Mouse (Mus musculus) splenic B cell, adult 2 months (primary cell): ENCODE data around the gene Hfe.
"Not testable (repeated sequence)": the region's sequence is repeated elsewhere in the genome, so short reads cannot be mapped to it uniquely, and the experiment has no call there.

ENCODE experiments used
- DNase-seq: peaks from one replicate; pipeline ENCODE4 v3.0.0-alpha.2; 2011; ENCODE audit warnings: low read depth, low spot score
- H3K27me3 ChIP-seq: 2 replicates; pipeline ENCODE4 v1.6.1; 2012; ENCODE audit warnings: mild to moderate bottlenecking, low read length, moderate library complexity, mixed read lengths; ENCODE audit not compliant: control insufficient read depth, poor library complexity, insufficient read depth, severe bottlenecking
- H3K36me3 ChIP-seq: 2 replicates; pipeline ENCODE4 v1.6.1; 2012; ENCODE audit warnings: mild to moderate bottlenecking, low read length, moderate library complexity, mixed read lengths; ENCODE audit not compliant: control insufficient read depth, poor library complexity, insufficient read depth, severe bottlenecking

The Hfe gene

DNA sequence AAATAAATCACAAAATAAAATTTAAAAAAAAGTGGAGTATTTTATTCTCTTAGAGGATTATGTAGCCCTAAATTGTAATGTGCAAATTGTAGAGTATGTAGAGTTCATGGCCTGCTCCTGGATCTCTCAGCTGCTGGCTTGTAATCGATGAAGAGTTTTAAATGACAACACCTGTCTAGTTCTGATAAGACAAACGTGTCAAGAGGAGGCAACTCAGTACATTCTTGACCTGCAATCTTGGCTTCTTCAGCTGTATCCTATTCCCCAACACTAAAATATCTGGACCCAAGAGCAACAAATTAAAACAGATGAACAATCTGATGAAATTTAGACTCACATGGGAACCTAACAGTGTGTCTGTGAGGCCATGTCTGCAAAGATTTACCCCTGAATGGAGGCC, 21.2 kb downstream of the Hfe start:
- Histone ChIP-seq H3K27me3 (no peaks in the 10 kb centered on the region), H3K36me3 (no peaks in the 10 kb centered on the region)
- no peak for DNase-seq

DNA sequence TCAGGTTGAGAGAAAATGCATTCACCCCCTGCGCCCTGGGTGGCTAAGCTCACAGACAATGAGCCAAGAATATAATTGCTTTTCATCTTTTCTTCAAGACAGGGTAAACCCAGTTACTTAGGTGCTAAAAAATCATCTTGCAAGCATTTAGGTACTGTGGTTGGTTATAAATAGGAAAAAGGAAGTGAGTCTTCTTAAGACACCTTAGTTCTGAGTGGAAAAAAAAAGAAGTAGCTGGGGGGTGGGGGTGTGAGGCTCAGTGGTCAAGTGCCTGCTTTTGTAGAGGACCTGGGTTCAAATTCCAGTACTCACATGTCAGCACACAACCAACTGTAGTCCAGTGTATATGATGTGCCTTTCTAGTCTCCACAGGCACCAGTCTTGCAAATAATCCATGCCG, 21.7 kb downstream of the Hfe start:
- Histone ChIP-seq H3K27me3 (no peaks in the 10 kb centered on the region), H3K36me3 (no peaks in the 10 kb centered on the region)
- peak; percentile 67 for DNase-seq

DNA sequence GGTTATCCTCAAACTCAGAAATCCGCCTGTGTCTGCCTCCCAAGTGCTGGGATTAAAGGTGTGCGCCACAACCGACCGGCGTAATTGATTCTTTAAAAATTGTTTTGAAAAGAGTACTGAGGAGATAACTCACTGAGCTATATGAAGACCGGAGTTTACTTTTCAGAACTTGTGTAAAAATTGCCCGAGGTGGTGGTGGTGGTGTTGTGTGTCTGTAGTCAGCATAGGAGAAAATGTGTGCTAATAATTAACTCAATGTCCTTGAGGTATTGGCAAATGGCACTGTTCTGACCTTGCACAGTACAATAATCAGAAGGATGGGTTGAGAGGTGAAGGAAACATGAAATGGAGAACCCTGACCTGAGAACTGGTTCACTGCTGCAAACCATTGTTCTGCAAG, 22.7 kb downstream of the Hfe start:
- no peak for DNase-seq
- H3K27me3 ChIP-seq = no peaks in the 10 kb centered on the region

DNA sequence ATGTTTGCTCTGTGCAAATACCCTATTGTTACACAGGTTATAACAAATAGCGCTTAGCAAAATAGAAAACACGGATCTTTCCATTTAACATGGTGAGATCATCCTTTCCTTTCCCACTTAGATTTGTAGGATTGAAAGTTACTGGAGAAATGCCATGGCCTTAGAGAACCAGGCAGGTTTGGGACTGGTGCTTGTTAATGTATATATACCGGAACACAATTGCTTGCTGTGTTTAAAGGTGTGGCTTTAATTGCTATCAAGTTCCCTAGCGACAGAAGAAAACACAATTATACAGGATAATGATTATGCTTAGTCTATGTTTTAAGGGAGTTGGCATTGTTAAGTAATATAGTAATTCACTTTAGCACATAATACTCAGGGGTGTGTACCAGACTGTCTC, 23.5 kb downstream of the Hfe start:
- no peak for DNase-seq
- Histone ChIP-seq H3K27me3 (no peaks in the 10 kb centered on the region), H3K36me3 (no peaks in the 10 kb centered on the region)

More for the DNA sequence above, 22.7 kb downstream of the Hfe start:
- no peaks in the 10 kb centered on the region for H3K36me3 ChIP-seq

DNA sequence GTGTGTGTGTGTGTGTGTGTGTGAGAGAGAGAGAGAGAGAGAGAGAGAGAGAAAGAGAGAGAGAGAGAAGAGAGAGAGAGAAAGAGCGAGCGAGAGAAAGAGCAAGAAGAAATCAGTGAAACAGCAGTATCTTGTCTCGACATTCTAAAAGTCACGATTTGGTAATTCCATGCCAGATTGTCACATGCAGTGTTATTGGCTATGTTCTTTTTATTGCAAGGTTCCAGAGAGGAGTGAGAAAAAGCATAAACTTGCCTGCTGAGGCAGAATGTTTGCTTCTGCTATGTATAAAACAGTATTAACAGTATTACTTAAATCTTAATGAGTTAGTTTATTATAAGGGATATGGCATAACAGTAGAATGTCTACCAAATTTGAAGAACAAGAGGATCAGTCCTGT, 24.7 kb downstream of the Hfe start:
- Histone ChIP-seq H3K27me3 (no peaks in the 10 kb centered on the region), H3K36me3 (no peaks in the 10 kb centered on the region)
- DNase-seq = no peak

DNA sequence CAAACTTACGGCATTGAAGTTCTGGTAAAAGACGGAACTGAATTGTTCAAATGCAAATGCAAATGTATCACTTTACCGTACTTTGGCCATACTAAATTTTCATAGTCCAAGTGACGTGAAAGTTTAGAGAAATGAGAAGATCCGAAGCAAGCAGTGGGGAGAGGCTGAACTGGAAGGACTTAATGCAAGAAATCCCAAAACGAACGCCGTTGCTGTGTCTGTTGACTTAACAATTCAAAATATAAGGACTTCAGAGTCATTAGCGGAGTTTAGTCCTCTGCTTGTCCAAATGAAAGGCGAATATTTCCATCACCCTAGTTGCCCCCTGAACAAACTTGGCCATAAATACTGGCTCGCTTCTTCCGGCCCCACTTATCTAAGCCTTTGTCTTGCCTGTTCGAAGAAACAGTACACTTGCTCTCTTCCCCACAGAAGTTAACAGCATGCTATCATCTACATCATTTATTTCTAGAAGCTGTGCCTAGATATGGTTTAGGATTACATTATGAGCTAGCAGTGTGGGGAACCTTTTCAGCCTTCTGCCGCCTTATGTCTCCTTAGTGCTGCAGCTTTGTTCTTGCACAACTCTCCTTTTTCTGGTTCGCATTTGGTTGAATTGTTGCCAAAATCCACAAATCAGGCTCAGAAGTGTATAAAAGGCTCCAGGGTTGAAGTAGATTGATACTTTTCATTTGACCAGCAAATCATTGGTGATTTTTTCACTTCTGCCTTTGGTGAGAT, 25.4 kb downstream of the Hfe start:
- DNase-seq = peak; percentile 72
- no peaks in the 10 kb centered on the region for H3K36me3 ChIP-seq
- H3K27me3 ChIP-seq = no peaks in the 10 kb centered on the region

DNA sequence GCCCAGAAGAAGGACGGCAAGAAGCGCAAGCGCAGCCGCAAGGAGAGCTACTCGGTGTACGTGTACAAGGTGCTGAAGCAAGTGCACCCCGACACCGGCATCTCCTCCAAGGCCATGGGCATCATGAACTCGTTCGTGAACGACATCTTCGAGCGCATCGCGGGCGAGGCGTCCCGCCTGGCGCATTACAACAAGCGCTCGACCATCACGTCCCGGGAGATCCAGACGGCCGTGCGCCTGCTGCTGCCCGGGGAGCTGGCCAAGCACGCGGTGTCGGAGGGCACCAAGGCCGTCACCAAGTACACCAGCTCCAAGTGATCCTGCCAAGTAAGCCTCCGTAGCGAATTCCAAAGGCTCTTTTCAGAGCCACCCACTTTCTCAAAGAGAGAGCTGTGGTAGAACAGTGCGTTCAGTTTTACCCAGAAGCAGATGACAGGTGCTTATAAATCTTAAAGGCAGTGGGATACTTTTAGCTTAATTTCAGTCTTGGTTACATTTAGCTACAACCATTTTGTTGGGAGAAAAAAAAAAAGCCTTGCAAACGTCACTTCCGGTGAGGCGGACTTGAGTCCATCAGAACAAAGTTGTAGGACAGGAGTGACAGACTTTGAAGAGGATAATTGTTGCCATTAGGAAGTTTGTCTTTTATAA, 26.2 kb downstream of the Hfe start:
- not testable (repeated sequence) for H3K27me3 ChIP-seq, H3K36me3 ChIP-seq
- DNase-seq = peak; percentile 88

DNA sequence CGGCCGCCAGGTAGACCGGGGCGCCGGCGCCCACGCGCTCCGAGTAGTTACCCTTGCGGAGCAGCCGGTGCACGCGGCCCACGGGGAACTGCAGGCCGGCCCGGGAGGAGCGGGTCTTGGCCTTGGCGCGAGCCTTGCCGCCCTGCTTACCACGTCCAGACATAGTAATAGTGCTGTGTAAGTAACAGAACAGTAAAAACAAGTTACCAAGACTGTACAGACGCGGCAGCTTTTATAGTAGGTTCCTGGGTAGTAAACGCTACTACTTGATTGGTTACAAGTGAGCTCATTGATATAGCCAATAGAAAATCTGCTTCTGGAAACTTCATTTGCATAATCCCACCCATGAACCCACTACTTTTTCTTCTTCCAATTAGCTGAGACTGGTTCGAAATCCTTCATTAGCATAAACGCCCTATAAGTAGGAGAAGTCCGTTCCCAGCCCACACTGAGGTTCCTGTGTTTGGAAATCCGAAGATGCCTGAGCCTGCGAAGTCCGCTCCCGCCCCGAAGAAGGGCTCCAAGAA, 26.8 kb downstream of the Hfe start, which contains the start of the genes Hist1h2ac and Hist1h2bc:
Hist1h2ac (minus strand) TSS at position 194 of the 527 bp plus-strand sequence.
Hist1h2bc (plus strand) TSS at position 445 of the 527 bp plus-strand sequence.
- DNase-seq = peak; percentile 98
- Histone ChIP-seq H3K36me3 (no peaks in the 10 kb centered on the region), H3K27me3 (no peaks in the 10 kb centered on the region)

DNA sequence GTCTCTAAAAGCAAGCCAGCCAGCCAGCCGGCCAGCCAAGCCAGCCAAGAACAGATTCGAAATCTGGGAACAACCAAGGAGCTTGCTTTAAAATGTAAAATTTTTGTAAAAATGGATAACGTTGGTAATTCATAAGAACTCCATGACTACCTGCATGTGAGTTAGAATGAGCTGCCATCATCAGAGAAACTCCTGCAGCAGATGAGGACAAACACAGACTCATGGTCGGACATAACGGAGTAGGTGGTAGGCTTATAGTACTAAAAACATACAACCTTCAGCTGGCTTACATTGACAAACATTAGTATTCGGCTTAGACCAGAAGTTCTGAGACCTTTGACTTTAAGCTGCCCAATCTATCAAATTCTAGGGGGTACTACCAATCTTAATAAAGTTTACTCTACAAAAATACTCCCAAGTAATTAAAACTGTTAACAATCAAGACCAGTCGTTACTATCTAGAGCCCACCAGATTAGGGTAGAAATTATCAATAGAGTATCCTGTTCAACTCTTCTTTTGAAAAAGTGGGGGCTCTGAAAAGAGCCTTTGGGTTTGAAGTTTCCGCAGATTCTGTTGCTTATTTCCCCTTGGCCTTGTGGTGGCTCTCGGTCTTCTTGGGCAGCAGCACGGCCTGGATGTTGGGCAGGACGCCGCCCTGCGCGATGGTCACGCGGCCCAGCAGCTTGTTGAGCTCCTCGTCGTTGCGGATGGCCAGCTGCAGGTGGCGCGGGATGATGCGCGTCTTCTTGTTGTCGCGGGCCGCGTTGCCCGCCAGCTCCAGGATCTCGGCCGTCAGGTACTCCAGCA, 27.5 kb downstream of the Hfe start:
- H3K36me3 ChIP-seq, H3K27me3 ChIP-seq: not testable (repeated sequence)
- peak; percentile 47 for DNase-seq

DNA sequence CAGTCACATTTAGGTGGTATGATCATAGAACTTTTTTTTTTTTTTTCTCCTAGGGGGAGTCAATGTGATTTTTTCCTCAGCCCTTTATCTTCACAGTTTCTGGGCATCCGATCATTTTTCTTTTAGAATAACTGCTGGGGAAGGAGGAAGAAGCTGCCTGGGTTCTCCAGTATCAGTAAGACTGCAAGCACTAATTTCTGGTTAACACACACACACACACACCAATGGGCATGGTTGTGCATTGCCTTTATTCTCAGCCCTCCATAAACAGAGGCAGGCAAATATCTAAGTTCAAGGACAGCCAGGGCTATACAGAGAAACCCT, 28.1 kb downstream of the Hfe start:
- Histone ChIP-seq H3K36me3 (no peaks in the 10 kb centered on the region), H3K27me3 (no peaks in the 10 kb centered on the region)
- DNase-seq = no peak

DNA sequence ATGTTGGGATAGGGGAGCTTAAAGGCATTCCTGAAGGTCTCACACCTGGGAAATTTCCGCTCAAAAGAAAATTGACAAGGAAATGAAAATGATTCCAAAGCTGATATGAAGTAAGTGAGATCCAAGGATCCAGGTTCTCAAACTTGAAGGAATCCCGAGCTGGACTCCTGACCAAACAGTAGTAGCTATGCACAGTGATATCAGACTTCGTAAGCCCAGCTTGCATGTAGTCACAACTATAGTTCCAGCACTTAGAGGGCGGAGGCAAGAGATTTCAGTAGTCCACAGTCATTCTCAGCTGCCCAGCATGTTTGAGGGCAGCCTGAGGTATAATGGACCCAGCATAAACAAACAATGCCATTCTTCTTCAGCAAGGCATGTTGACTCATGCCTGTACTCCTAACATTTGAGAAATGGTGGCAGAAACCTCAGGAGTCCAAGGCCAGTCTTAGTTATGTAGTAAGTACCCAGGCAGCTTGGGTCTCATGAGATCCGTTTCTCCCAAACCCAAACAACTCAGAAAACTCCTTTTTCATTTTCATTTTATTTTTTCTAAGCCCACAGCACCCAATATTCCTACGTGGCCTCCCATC, 28.6 kb downstream of the Hfe start:
- Histone ChIP-seq H3K27me3 (no peaks in the 10 kb centered on the region), H3K36me3 (no peaks in the 10 kb centered on the region)
- no peak for DNase-seq

DNA sequence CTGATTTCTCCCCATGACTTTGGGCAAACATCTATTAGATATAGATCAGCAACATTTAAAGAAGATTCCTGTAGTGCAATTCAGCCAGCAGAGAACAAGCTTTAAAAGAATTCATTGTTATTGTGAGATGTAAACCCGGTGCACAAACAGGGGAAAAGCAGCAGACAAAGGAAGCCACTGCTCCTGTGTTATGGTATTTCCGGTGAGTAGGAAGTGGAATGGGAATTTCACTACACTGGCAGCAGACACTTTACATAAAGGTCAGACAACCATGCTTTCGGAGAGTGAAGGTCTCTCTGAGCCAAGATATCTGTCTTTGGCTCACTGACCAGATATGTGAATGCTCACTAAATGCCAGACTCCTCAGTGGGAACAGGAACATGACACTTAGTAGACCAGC, 48.1 kb downstream of the Hfe start:
- no peak for DNase-seq
- Histone ChIP-seq H3K36me3 (no peaks in the 10 kb centered on the region), H3K27me3 (no peaks in the 10 kb centered on the region)

DNA sequence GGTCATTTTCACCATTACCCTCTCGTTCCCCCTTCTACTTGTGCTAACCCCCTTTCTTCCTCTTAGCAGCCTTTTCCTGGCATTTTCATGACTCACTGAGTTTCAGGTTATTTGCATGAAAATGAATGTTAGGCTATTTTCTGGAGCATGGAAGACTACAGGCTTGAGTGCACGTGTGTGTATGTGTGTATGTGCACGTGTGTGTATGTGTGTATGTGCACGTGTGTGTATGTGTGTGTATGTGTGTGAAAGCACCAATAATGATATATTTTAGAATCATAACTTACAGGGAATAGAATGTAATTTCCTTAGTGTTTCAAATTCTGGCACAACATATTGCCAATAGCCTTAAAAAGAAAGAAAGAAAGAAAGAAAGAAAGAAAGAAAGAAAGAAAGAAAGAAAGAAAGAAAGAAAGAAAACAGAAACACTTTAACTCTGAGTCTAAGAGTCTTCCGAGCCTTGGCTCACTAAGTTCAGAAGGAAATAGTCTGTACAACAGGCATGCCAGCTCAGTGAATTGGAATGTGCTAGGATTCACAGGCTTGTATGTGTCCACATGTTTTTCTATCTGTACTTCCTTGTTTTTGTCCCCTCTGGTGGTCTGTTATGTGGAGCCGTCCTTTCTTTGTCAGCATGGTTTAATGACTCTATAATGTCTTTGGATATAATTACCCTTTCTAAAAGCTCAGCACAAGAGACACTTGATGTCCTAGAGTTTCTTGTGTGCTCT, 50.9 kb downstream of the Hfe start:
- Histone ChIP-seq H3K27me3 (no peaks in the 10 kb centered on the region), H3K36me3 (no peaks in the 10 kb centered on the region)
- DNase-seq = no peak
